Mouse (Mus musculus): ENCODE measurements around the gene Ccdc9.
"Not testable (repeated sequence)": the region's sequence is repeated elsewhere in the genome, so short reads cannot be mapped to it uniquely, and the experiment has no call there.

Ccdc9 gene

GRCm38 (mm10) chr7:16286026-16286961, at the start of gene Ccdc9:
Gene Ccdc9 (minus strand): TSS chr7:16286795.
- DNase-seq: peak; percentile 98

- no peak for DNase-seq
These were observed 42.6 kb upstream of the Ccdc9 start for GRCm38 (mm10) chr7:16329146-16329545.

GRCm38 (mm10) chr7:16326607-16326971, 40.0 kb upstream of the Ccdc9 start:
- DNase-seq: no peak

DNA sequence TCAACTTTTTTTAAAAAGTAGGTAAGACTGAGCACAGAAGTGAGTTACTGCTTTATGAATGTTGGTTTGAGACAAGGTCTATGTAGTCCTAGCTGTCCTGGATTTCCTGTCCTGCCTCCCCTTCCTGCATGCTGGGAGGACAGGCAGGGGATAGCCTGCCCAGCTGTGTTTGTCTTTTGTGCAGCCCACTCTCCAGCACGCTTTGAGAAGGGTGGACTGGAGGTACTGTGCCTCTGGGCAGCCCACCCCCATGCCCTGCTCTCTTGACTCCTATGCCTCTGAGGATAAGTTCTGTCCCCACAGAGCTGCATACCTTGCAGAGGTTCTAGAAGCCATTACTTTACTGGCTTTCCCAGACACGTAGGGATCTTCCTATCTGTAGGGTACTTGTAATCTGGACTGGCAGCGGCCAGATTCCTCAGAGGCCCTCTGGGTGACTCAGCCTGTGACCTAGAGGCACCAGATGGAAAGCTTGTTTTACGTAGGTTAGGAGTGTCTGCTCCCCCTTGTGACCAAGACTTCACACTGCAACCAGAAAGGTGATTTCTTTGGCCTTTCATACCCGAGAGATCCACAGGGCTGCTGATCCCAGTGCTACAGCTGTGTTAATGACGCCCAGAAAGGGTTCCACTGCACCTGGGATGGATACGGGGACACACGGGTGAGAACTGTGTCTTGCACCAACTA, 39.5 kb upstream of the Ccdc9 start:
- DNase-seq: peak; percentile 72

GRCm38 (mm10) chr7:16324661-16325060, 38.1 kb upstream of the Ccdc9 start:
- no peak for DNase-seq

DNA sequence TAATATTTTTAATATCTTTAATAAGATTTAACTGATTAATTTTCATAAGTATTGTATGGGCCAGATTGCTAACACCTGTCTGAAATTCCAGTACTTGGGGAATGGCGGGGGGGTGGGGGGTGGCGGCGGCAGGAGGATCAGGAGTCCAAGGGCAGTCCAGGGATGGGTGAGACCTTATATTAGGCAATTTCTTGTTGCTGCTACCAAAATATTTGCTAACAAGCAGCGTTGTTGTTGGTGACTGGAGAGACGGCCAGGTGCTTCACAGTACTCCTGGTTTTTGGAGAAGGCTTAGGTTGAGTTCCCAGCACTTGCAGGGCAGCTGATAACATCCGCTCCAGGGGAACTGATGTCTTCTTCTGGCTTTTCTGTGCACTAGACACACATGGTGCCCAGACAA, 33.9 kb upstream of the Ccdc9 start:
- DNase-seq: no peak

DNA sequence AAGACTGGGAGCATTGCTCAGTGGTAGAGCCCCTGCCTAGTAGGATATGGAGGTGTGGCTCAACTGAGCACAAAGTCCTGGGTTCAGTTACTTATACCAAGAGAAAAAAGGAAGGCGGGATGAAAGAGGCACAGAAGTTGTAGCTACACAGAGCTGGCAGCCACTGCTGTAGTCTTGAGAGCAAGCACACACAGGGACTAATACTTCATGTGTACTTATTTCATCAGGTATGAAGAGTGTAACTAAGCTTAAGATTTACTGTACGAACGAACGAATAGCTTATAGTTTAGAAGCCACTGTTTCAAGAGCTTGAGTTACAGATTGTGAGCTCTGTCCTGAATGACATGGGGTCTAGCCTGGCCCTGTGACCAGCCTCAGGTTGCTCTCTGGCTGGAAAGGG, 32.6 kb upstream of the Ccdc9 start:
- DNase-seq: no peak

DNA sequence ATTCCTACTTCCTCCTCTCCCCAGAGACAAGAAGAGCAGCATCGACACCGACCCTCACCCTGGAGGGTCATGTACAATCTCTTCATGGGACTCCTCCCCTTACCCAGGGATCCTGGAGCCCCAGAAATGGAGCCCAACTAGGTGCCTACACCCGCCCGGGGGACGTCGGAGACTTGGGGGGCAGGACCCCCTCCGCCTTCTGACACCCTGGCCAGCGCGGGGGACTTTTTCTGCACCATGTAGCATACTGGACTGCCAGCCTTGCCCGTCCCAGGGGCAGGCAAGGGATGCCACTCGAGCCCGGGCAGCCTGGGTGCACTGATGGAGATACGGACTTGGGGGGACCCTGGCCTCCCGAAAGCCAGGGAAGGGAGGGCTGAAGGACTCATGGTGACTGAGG, 30.5 kb upstream of the Ccdc9 start:
- DNase-seq: no peak

DNA sequence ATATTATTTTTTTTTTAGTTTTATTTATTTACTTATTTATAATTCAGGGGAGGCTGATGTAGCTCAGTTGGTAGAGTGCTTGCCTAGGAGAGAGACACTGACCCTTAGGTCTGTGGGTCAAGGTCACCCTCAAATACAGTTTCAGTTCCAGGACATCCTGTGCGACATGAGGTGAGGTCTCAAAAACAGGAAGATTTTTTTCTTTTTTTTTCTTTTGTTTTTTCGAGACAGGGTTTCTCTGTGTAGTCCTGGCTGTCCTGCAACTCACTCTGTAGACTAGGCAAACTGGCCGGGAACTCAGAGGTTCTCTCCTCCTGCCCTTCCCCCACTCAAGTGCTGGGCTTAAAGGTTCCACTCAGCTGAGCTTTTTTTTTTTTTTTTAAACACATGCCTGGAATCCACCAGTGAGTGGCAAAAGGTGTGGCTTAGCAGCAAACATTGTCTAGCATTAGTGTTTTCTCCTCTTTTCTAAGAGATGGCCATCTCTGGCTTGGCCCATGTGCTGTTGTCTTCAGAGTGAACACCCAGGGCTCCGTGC, 28.7 kb upstream of the Ccdc9 start:
- no peak for DNase-seq

DNA sequence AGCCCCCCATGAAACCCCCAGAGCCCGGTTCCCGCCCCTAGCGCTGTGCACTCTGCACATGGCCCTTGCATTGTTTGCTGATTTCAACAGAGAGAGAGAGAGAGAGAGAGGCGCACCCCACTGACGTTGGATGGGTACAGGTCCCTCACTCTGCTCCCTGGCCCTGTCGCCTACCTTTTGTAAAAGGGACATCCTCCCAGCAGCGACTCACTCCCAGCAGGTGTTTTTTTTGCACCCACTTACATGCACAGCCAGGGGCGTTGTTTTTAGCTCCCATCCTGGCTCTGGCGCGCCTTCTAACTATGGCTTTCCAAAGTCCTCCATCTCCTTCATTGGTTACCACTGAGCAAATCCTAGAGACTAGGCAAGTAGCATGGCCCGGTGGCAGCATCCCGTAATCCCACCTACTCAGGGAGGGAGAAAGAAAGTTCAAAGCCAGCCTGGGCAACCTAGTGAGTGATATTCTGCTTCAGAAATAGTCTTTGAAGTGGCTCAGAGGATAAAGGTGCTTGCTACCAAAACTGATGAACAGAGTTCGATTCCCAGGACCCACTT, 27.7 kb upstream of the Ccdc9 start:
- DNase-seq: no peak

DNA sequence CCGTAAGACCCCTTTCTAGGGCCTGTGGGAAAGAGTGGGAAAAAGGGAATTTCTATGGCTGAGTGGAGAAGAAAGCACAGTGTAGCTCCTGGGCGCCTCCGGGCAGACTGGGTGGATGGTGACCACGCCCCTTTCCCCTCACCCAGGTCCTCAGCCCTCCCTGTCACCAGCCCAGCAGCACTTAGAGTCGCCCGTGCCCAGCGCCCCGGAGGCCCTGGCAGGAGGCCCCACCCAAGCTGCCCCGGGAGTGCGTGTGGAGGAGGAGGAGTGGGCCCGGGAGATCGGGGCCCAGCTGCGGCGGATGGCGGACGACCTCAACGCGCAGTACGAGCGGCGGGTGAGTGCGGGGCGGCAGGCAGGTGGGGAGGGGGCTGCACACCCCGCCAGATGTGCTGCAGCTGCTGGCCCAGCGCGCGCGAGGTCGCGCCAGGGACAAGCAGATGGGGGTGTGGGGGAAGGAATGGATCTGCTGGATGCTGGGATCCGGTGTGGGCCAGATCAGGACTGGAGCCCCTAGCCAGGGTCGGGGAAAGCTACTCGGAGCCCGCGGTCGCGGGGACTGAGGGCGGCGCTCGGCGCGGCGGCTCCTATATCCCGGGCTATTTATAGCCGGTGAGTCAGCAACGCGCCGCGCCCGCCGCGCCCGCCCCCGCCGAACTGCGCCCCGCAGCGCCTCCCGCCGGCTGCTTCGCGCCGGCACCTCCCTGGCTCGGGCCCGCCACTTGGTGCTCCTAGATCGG, 27.1 kb upstream of the Ccdc9 start:
- peak; percentile 80 for DNase-seq

DNA sequence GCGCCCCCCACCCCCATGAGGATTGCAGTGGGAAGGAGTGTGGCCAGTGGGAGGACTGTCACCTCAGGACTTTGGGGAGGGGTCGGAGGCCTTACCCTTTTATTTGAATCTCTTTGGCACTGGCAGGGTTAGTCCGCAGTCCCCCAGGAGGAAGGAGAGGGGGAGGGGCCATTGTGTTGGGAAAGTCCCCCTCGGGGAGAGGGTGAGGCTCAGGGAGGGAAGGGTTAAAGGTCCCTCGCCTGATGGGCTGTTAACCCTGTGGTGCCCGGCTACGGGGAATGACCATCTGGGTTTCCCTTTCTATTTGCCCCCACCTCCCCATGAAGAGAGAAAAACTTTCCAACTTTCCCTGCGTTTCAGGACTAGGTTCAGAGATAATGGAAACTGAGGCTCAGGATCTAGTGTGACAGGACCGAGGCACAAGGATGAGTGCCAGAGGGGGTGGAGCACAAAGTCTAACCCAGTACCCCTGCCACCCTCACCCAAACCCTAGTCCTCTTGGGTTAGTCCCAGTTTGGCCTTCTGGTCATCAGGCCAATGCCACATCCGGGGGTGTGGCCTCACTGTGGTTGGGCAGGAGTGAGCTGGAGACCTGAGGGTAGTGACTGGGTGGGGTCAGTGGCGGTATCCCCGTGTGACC, 26.2 kb upstream of the Ccdc9 start:
- DNase-seq: peak; percentile 55

DNA sequence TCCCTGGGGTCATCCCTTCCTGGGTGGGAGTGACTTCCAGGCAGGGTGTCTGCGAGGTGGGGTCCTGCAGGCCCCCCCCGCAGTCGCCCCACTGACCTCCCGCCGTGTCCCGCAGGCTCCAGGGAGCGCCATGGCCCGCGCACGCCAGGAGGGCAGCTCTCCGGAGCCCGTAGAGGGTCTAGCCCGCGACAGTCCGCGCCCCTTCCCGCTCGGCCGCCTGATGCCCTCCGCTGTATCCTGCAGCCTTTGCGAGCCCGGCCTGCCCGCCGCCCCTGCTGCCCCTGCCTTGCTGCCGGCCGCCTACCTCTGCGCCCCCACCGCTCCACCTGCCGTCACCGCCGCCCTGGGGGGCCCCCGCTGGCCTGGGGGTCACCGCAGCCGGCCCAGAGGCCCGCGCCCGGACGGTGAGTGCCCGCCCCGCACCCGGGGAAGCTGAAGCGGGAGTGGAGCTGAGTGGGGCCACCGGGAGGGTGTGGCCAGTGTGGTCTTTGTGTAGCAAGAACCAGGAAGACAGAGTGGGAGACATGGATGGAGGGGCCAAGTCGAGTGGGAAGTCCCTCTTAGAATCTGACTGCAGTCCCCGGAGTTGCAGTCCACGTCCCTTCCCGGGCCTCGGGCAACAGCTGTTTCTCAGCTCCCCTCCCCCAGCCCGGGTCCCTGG, 25.5 kb upstream of the Ccdc9 start:
- peak; percentile 47 for DNase-seq

- DNase-seq: no peak
These were observed 24.9 kb upstream of the Ccdc9 start for GRCm38 (mm10) chr7:16311453-16312004.

GRCm38 (mm10) chr7:16310521-16311452, 24.2 kb upstream of the Ccdc9 start:
- DNase-seq: peak; percentile 53

- peak; percentile 86 for DNase-seq
These were observed 23.5 kb upstream of the Ccdc9 start for GRCm38 (mm10) chr7:16310020-16310520.

DNA sequence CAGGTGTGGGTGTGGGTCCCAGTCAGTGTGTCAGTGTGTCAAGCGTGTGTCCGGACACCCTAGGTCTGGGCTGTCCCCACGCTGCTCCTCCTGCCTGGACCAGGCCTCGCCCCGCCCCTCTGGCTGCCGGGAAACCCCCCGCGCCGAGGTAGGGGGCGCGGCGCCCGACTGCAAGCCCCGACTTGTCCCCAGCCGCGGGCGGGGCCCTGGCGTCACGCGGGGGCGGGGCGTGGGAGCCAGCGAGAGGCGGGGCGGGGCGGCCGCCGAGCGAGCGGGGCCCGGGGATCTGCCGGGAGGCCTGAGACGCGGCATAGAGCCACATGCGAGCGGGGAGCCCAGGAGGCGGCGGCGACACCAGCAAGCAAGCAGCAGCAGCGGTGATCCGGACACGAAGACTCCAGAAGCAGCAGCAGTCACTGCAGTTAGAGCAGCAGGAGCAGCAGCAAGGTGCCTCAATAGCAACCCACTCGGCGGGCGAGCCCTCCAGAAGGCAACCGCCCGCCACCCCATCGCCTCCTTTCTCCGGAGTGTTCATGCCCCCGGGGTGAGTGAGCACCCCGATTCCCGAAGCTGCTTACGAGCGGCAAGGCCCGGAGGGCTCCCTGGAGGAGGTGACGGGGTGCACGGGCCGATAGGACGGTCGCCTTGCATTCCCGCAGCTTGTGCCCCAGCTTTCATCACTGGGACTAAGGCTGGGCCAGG, 22.9 kb upstream of the Ccdc9 start:
- peak; percentile 87 for DNase-seq

GRCm38 (mm10) chr7:16308555-16309317, 22.1 kb upstream of the Ccdc9 start:
- no peak for DNase-seq

DNA sequence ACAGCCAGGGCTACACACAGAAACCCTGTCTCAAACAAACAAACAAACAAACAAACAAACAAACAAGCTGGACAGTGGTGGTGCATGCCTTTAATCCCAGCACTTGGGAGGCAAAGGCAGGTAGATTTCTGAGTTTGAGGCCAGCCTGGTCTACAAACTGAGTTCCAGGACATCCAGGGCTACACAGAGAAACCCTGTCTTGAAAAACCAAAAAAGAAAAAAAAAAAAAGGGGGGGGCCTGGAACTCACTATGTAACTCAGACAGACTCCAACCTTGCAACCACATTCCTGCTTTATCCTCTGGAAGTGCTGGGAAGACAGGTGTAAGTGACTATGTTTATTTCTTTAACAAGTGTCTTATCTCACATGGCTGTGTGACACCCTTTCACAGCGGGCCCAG, 21.5 kb upstream of the Ccdc9 start, which contains the start of gene Bbc3:
Gene Bbc3, plus strand, starts transcription at position 301 of the 400 bp plus-strand sequence.
- not testable (repeated sequence) for DNase-seq

Data from cerebellum, adult 11 months (tissue).